Mouse (Mus musculus) R1 (cell line): ENCODE results near the gene Was.

ENCODE experiments used
- DNase-seq: peaks from one replicate; pipeline ENCODE4 v3.0.0-alpha.2; 2018; ENCODE audit warnings: low read depth, low spot score

Was gene

GRCm38 (mm10) chrX:8074430-8075014 lies 15.8 kb downstream of the Was start, which contains the start of gene Suv39h1:
Gene Suv39h1 (minus strand): TSS chrX:8074760.
- DNase-seq: peak; percentile 96

- peak; percentile 63 for DNase-seq
Observed at GRCm38 (mm10) chrX:8073881-8074429, 16.3 kb downstream of the Was start.

GRCm38 (mm10) chrX:8069166-8069565 lies 21.1 kb downstream of the Was start:
- no peak for DNase-seq

- DNase-seq: peak; percentile 91
Observed at GRCm38 (mm10) chrX:8051044-8051781, 39.1 kb downstream of the Was start.

GRCm38 (mm10) chrX:8033009-8033408 lies 57.3 kb downstream of the Was start:
- DNase-seq: peak; percentile 67
